Mouse (Mus musculus): ENCODE results near the gene Heatr1.

- no peak for TF ChIP-seq CTCF (IDR thresholded peaks at IDR 0.05; ENCODE audit: borderline replicate concordance, extremely low read depth, insufficient read depth, insufficient read length)
- TF ChIP-seq POLR2A (IDR thresholded peaks at IDR 0.05; ENCODE audit: borderline replicate concordance, extremely low read depth, insufficient read depth, insufficient read length, poor library complexity, severe bottlenecking): no peak
These were observed 744 bp downstream of the Heatr1 start for GRCm38 (mm10) chr13:12395571-12395970.

Measured in brain, embryonic 14.5 days (tissue).